Mouse (Mus musculus): ENCODE measurements around the gene Gga1.

- TF ChIP-seq POLR2A (IDR thresholded peaks at IDR 0.05; ENCODE audit: low read depth, low read length): peak; percentile 20
- 0 out of 2 replicates have a peak, but pooled peaks have one; percentile 5 for TF ChIP-seq CTCF (conservative IDR thresholded peaks at IDR 0.05; ENCODE audit: insufficient read depth, insufficient read length, low read depth, low read length)
Observed at GRCm38 (mm10) chr15:78934784-78935320, 57.9 kb downstream of the Gga1 start, which contains the start of gene Nol12.

All from kidney, adult 2 months (tissue).